Mouse (Mus musculus): Measurements from ENCODE around the gene Rasa3.

The Rasa3 gene

DNA sequence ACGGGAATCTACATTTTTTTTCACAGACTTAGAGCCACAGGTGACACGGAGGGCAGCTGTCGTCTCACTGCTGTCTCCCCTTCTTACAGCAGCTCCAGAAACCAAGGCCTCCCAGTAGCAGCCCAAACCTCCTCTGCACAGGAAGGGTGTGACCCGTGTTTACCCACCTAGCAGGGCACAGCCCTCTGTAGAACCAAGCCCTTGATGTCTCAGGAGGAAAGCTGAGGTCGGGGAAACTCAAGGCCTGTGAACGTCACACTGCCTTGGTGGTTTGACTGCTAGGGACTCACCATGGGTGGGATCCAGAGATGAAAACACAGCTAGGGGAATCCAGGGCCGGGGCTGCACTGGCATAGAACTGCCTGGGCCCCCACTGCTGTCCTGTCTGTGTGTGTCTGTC lies 9.0 kb upstream of the Rasa3 start:
- in situ Hi-C loops (cut with MboI; ENCODE audit: low sequenced_read_pairs), result no loop called here

DNA sequence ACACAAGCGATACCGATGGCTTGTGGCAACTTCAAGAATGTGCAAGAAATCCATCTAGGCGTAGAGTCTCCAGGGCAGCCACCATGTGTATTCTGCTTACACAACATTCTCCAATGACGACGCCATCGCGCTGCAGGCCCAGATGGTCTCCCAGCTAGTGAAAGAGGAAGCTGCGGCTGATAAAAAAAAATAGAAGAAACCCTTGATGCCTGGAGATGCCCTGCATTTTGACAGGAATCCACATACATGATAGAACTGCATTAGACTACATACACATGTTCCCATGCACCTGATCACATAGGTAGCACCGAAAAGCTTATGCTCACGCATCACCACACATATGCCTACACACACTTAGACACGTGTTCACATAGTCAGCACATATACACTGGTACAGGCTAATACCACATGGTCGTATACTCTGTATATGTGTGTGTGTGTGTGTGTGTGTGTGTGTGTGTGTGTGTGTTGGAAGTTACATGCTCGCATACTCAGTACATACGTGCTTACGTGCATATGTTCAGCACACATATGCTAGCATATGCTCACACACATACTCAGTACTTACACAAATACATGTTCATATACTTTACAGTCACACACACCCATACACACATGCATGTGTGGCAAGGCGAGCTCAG lies 8.4 kb upstream of the Rasa3 start:
- in situ Hi-C loops (cut with MboI; ENCODE audit: low sequenced_read_pairs), result no loop called here

- in situ Hi-C loops (cut with MboI; ENCODE audit: low sequenced_read_pairs), result no loop called here
Measured at GRCm38 (mm10) chr8:13684131-13684530, 6.7 kb upstream of the Rasa3 start.

- in situ Hi-C loops (cut with MboI; ENCODE audit: low sequenced_read_pairs), result no loop called here
Measured at GRCm38 (mm10) chr8:13678182-13678581, 779 bp upstream of the Rasa3 start.

DNA sequence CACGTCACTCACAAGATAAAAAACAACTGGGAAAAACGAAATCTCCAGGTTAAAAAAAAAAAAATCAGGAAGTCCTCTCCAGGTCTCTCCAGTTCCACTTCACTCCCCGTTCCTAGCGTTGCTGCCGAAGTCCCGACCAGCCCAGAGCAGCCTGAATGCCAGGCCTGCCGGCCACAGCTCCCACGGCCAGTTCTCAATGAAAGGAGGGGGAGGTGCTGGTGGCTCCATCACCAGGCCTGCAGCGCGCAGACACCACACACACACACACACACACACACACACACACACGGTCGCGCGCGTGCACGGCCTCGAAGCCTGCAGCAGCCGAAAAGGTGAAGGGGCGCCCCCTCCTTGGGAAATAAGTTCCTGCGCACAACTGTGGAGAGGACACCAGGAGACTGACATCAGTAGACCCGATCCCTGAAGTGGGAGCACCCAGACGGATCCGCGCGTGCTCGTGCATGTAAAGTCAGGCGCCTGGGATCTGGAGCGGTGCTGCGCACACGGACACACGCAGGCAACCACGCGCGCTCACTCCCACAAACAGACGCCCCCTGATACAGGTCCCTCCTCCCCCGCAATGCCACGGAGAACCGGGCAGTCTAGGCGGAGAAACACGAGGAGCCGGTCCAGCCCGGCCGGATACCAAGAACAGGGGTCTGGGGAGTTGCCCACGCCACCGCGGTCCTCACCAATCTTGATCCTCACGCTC lies 546 bp downstream of the Rasa3 start:
- in situ Hi-C loops (cut with MboI; ENCODE audit: low sequenced_read_pairs), result no loop called here

DNA sequence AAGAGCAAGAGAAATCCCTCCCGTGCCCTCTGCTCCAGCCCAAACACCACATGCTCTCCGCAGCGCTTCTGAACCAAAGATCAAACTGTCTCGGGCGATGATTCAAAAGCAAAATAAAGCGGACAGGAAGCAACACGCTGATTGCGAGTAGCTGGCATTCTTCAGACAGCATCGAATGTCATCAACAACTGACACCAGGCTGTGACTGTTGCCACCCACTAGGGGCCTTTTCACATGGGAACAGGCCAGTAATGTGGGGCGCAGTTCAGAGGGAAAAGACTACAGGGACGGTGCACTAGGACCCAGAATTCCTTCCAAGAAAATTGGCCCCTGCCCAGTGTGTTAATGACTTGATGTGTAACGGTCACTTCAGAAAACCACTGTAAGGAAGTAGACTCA lies 1.1 kb downstream of the Rasa3 start:
- in situ Hi-C loops (cut with MboI; ENCODE audit: low sequenced_read_pairs), result no loop called here

DNA sequence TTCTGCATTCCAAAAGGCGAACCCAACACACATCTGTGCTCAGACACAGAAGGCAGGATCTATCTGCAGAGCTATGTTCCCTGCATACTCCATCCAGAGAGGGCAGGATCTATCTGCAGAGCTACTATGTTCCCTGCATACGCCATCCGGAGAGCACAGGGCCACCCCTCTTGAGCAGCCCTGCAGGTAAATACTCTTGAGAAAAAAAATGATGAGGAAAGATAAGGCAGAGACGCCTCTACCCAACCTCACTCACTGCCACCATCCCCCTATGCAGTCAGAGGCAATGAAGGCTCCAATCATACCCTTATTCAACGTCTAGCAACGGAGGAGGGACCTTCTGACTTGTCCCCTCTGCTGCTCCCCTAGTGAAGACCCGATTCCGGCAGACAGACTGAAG lies 1.9 kb downstream of the Rasa3 start:
- in situ Hi-C loops (cut with MboI; ENCODE audit: low sequenced_read_pairs), result no loop called here

GRCm38 (mm10) chr8:13675121-13675520 lies 2.3 kb downstream of the Rasa3 start:
- in situ Hi-C loops (cut with MboI; ENCODE audit: low sequenced_read_pairs), result no loop called here

DNA sequence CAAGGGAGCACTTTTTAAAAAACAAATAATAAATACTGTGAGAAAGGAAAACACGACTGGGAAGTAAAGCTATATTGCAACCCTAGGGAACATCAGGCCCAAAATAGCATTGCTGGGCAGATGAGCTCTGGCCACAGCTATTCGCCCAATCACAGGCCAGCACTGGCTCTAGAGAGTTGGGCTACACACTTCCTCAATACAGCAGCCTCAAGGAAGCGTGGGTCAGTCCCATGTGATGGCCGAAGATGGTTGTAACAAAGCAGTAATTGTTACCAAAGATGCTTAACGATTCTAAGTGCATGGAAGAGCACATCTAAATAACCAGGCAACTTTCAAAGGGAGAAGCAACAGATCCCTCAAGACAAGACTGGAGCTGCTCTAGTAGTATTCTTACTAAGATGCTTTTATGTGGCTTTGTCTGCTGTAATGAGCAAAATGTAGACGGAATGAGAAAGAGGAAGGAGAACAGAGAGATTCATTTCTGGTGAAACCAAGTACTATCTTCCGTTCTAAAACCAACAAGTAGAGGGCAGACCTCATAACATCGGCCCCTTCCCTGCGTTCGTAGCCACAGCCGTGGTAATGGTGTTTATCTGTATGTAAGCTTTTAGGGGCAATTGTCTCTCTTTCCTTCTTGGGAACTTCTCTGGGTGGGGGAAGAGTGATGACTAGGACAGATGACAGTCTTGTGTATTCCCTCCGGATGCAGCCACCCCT lies 3.0 kb downstream of the Rasa3 start:
- in situ Hi-C loops (cut with MboI; ENCODE audit: low sequenced_read_pairs), result no loop called here

- in situ Hi-C loops (cut with MboI; ENCODE audit: low sequenced_read_pairs), result no loop called here
Measured at GRCm38 (mm10) chr8:13673215-13673614, 4.2 kb downstream of the Rasa3 start.

DNA sequence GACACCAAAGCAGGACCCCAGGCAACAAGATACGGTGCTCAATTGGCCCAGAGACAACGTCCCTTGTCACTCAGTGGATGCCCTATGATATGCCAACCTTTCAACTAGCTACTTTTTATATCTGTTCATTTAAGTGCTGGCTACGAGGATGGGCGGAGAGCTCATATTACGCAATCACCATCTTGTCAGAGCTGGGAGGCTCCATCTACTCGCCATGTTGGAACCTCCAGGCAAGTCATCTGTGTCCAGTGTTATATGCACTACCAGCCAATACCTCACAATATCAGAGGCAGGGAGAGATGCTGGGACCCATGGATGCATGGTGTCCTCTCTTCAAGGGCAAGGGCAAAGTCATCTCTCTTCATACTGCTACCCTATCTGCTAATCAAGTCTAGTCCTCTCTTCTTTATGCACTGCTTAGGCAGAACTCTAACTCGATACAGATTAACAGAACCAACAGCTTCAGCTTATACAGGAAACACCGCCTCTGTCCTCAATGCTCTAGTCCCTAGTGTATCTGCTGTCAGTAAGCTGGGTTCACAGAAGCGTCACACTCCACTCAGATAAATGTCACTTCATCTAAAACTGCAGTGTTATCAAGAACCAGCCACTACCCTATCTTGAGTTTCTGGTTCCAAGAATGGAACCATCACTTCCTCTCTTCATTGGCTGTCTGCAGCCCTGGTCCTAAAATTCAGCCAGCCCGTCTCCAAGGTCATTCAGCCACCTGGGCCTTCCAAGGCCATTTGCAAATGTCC lies 6.0 kb downstream of the Rasa3 start:
- in situ Hi-C loops (cut with MboI; ENCODE audit: low sequenced_read_pairs), result no loop called here

DNA sequence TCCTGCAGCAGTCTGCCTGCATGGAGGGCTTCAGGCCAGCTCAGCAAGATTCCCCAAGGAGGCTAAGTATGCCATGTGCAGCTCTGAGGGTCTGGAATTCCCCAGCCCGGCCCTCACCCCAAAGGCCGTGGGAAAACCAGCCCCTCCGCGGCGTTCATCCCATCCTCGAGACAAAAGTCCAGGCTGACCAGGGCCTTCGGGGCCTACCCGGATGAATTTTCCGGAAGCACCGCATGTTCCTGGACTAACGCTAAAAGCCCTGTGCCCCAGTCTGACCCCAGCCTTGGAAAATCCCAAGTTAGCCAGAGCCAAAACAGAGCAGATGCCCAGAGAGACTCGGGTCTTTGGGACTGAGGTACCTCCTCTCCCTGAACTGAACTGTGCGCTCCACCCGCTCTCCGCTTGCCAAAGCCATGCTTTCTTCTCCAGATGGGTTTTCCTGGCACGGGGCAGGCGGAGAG lies 7.4 kb downstream of the Rasa3 start:
- in situ Hi-C loops (cut with MboI; ENCODE audit: low sequenced_read_pairs), result no loop called here

- in situ Hi-C loops (cut with MboI; ENCODE audit: low sequenced_read_pairs), result no loop called here
Measured at GRCm38 (mm10) chr8:13668367-13668766, 9.0 kb downstream of the Rasa3 start.

GRCm38 (mm10) chr8:13667917-13668316 lies 9.5 kb downstream of the Rasa3 start:
- in situ Hi-C loops (cut with MboI; ENCODE audit: low sequenced_read_pairs), result no loop called here

- in situ Hi-C loops (cut with MboI; ENCODE audit: low sequenced_read_pairs), result no loop called here
Measured at GRCm38 (mm10) chr8:13665944-13666343, 11.5 kb downstream of the Rasa3 start.

DNA sequence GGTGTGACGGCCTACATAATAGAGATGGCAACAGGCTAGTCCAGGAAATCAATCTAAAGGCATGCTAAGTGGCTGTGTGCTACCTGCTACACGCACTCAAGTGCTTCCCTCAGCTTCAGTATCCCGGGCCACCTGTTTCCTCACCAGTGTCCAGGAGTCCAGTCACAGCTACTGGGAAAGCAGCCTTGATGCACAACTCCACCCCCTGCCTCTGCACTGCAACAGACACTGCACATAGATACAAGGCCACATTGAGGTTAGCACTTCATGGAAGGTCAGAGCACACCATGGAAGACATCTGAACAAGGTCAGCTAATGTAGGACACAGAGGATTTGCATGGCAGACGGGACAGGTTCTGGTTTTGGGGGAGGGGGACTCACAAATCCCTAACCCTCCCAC lies 11.9 kb downstream of the Rasa3 start:
- in situ Hi-C loops (cut with MboI; ENCODE audit: low sequenced_read_pairs), result no loop called here

DNA sequence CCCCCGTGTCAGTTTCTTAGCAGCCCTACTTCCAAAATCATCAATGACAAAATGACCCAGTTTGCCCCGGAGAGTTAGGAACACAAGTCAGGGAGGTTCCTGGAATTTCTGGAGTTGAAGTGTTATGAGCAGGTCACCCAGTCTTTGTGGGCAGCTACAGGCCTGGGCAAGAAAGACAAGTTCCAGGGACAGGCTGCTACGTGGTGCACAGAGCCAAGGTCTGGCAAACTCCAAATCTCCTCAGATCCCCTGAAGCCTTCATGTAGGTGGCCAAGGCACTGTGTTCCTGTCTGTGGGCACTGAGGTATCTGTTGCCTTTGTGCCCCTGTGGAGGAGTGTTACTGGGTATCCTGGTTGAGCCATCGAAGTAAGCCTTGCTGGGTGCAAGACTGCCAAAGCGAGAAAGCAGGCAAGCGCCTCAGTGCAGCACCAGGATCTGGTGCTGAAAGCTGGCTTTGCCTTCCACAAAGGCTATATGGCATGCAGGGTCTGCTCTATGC lies 12.6 kb downstream of the Rasa3 start:
- in situ Hi-C loops (cut with MboI; ENCODE audit: low sequenced_read_pairs), result no loop called here

- in situ Hi-C loops (cut with MboI; ENCODE audit: low sequenced_read_pairs), result no loop called here
Measured at GRCm38 (mm10) chr8:13660323-13660722, 17.1 kb downstream of the Rasa3 start.

DNA sequence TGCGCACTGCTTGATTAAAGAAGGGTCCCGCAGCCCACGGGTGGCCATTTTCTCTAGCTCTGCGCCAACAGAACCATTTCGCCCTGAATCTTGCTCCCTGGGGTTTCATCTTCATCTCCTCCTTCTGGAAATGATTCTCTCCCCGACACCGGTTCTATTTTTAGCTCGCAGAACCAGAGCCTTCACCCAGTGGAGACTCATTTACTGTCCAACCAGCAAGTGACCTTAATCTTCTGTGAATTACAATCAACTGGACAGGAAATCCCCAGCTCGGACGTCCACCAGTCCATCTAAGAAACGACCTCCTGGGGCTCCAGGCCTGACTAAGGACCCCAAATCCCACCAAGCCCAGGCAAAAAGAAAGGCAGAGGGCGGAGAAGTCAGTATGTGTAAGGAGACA lies 19.9 kb downstream of the Rasa3 start:
- in situ Hi-C loops (cut with MboI; ENCODE audit: low sequenced_read_pairs), result no loop called here

GRCm38 (mm10) chr8:13655033-13655351 lies 22.4 kb downstream of the Rasa3 start:
- in situ Hi-C loops (cut with MboI; ENCODE audit: low sequenced_read_pairs), result no loop called here

DNA sequence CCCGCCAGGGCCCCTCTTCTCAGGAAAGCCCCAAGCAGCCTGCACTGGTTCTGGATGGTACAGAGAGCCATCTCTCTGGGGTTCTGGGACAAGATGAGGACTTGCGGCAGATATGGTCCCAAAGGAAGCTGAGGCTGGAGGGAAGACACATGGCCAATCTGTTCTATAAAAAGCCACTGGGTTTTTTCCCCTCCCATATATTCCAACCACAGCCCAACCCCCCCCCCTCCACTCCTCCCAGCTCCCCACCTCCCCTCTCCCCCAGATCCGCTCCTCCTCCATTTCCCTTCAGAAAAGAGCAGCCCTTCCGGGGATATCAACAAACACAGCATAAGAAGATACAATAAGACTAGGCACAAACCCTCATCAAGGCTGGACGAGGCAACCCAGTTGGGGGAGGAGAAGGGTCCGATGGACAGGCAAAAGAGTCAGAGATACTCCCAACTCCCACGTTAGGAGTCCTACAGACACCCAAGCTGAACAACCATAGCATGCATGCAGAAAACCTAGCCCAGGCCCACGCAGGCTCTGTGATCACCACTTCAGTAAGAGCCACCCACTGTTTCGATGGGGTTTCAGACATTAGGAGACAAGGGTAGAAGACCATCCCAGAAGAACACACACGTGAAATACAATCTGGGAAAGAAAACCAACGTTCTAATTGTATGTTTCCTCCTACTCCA lies 22.9 kb downstream of the Rasa3 start:
- in situ Hi-C loops (cut with MboI; ENCODE audit: low sequenced_read_pairs), result no loop called here
